Comparison of ENCODE assay signal across 9 mouse cellular contexts in the genomic region with DNA sequence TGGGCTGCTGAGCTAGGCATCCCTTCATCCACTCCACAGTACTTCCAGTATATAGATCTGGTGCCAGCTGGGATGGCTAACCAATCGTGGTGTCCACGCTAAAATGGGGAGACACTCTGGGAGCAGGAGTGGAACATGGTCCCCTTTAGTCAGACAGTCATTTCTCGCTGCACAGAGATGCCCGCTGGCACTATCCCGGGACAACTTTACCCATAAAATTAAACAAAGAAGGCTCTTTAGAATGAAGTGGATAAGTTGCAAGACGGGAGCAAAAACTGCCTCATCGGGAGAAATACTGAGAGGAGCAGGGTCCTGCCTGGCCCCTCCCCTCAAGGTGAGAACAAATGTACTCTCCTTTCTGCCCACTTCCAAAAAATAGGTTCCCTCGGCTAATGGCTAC. TPM values are rescaled to one million over a fixed set of nuclear protein-coding genes. Genes with fewer than 3 reads are reported as not detected.
DNase-seq lines count a peak whose midpoint lies in the region; ATAC-seq and TF ChIP-seq lines count a peak whose summit lies in the region.
"Had no signal": no experiment of that assay in that cellular context is flagged by ENCODE, and none has a peak within 500 bp of the region (broad histone marks: within the 10 kb centered on the region; RNA-seq: fewer than 3 reads in every experiment).

No protein-coding gene starts in this region.

- TF ChIP-seq CTCF in heart, postnatal 0 days (IDR thresholded peaks at IDR 0.05; ENCODE audit: low read depth): no peak
- no peak for TF ChIP-seq CTCF in bone marrow macrophage, adult 2 months (IDR thresholded peaks at IDR 0.05; ENCODE audit: low read depth, low read length)

- H3K9me3 ChIP-seq in heart, postnatal 0 days (replicated peaks; ENCODE audit: control insufficient read depth, low read length): no peaks in the 10 kb centered on the region
- no peaks in the 10 kb centered on the region for H3K9me3 ChIP-seq in hindbrain, embryonic 12.5 days (replicated peaks)
- no peaks in the 10 kb centered on the region for H3K9me3 ChIP-seq in midbrain, embryonic 13.5 days

- no peak for TF ChIP-seq POLR2A in bone marrow macrophage, adult 2 months (IDR thresholded peaks at IDR 0.05; ENCODE audit: borderline replicate concordance, low read depth, low read length)

- DNase-seq in heart, postnatal 0 days (ENCODE audit: low spot score): no peak
- DNase-seq in heart, postnatal 14 days: no peak
- no peak for DNase-seq in right cerebral cortex, postnatal 14 days
- no peak for DNase-seq in thymus, adult 18-20 months
- no peak for DNase-seq in thymus, postnatal 0 days (ENCODE audit: low spot score)

- H3K4me3 ChIP-seq in heart, postnatal 0 days (ENCODE audit: low read depth, low read length): peak overlapping the region; percentile 76
- H3K4me3 ChIP-seq in bone marrow macrophage, adult 2 months (ENCODE audit: insufficient read depth, low read length): peak overlapping the region; percentile 32
- peak overlapping the region; percentile 94 for H3K4me3 ChIP-seq in hindbrain, embryonic 12.5 days
- H3K4me3 ChIP-seq in midbrain, embryonic 13.5 days (replicated peaks): peak overlapping the region; percentile 94

- peak overlapping the region; percentile 100 for H3K4me2 ChIP-seq in heart, postnatal 0 days (ENCODE audit: low read depth, low read length)
- H3K4me2 ChIP-seq in hindbrain, embryonic 12.5 days (replicated peaks): peak overlapping the region; percentile 94
- H3K4me2 ChIP-seq in midbrain, embryonic 13.5 days (replicated peaks): peak overlapping the region; percentile 88

- no peaks in the 10 kb centered on the region for H3K4me1 ChIP-seq in heart, postnatal 0 days (ENCODE audit: control insufficient read depth, insufficient read depth)
- peaks cover 10% of the 10 kb centered on the region for H3K4me1 ChIP-seq in bone marrow macrophage, adult 2 months (ENCODE audit: control insufficient read depth, insufficient read depth, low read length)
- peaks cover 37% of the 10 kb centered on the region for H3K4me1 ChIP-seq in hindbrain, embryonic 12.5 days
- peaks cover 56% of the 10 kb centered on the region for H3K4me1 ChIP-seq in midbrain, embryonic 13.5 days (replicated peaks)

- H3K27ac ChIP-seq in heart, postnatal 0 days (ENCODE audit: low read depth): no peak overlapping the region
- no peak overlapping the region for H3K27ac ChIP-seq in bone marrow macrophage, adult 2 months (ENCODE audit: insufficient read depth, low read depth, low read length)
- H3K27ac ChIP-seq in hindbrain, embryonic 12.5 days: peak overlapping the region; percentile 97
- H3K27ac ChIP-seq in midbrain, embryonic 13.5 days: peak overlapping the region; percentile 98

- 11% methylated on average over 8 of the region's 8 CpGs for WGBS in heart, postnatal 0 days
- WGBS in hindbrain, embryonic 12.5 days: 6% methylated on average over 8 of the region's 8 CpGs
- 6% methylated on average over 8 of the region's 8 CpGs for WGBS in midbrain, embryonic 13.5 days

- H3K9ac ChIP-seq in heart, postnatal 0 days (replicated peaks; ENCODE audit: low read depth, low read length): no peak overlapping the region
- peak overlapping the region; percentile 99 for H3K9ac ChIP-seq in hindbrain, embryonic 12.5 days
- H3K9ac ChIP-seq in midbrain, embryonic 13.5 days (replicated peaks): peak overlapping the region; percentile 96

- peaks cover 17% of the 10 kb centered on the region for H3K27me3 ChIP-seq in heart, postnatal 0 days (ENCODE audit: control insufficient read depth, insufficient read depth, low read length)
- H3K27me3 ChIP-seq in hindbrain, embryonic 12.5 days: 0 out of 2 replicates have a peak, but pooled peaks cover 6% of the 10 kb centered on the region
- no peaks in the 10 kb centered on the region for H3K27me3 ChIP-seq in midbrain, embryonic 13.5 days
- H3K27me3 ChIP-seq: Patski had no signal

- intact Hi-C loops in heart, postnatal 14 days (cut with DNase I): no loop called here

- ATAC-seq in heart, postnatal 0 days (ENCODE audit: insufficient read depth, low read depth): no peak
- no peak for ATAC-seq in hindbrain, embryonic 12.5 days (ENCODE audit: low FRiP score)
- no peak for ATAC-seq in midbrain, embryonic 13.5 days

- no peaks in the 10 kb centered on the region for H3K36me3 ChIP-seq in heart, postnatal 0 days (replicated peaks; ENCODE audit: control insufficient read depth, insufficient read depth, low read length)
- H3K36me3 ChIP-seq in hindbrain, embryonic 12.5 days: peaks cover 31% of the 10 kb centered on the region
- peaks cover 39% of the 10 kb centered on the region for H3K36me3 ChIP-seq in midbrain, embryonic 13.5 days

- no peak for TF ChIP-seq EP300 in heart, postnatal 0 days (IDR thresholded peaks at IDR 0.05; ENCODE audit: low read depth)

RNA-seq across cellular contexts. Expression of gene March9, which starts 1.3 kb away (rescaled TPM):
- 0.65 and 1.0 TPM in 2 replicates for total RNA-seq in heart, postnatal 0 days (2014; rRNA removed; ENCODE audit: low replicate concordance)
- polyA plus RNA-seq in heart, postnatal 0 days (2015; fragmentation: Nextera tagmentation; extraction: Ambion mirVana): 0.14 TPM in 2 replicates
- 1 to 10 TPM; 1.6 TPM for total RNA-seq in heart, postnatal 14 days (2021)
- 1.2 and 1.7 TPM in 2 replicates for polyA plus RNA-seq in bone marrow macrophage, adult 2 months (2012; ENCODE audit: insufficient read depth, insufficient read length, missing spikeins)
- polyA plus RNA-seq in hindbrain, embryonic 12.5 days (2016; fragmentation: Nextera tagmentation; extraction: Ambion mirVana): 5.4 and 6.1 TPM in 2 replicates
- polyA plus RNA-seq in midbrain, embryonic 13.5 days (2015; fragmentation: Nextera tagmentation; extraction: Ambion mirVana): 5.6 and 6.4 TPM in 2 replicates
- 0.30 and 0.52 TPM in 2 replicates for polyA plus RNA-seq in thymus, postnatal 0 days (2015; fragmentation: Nextera tagmentation; extraction: Ambion mirVana)

RNA-seq across cellular contexts. Expression of gene Cdk4, which starts 4.6 kb away (rescaled TPM):
- 457 and 539 TPM in 2 replicates for total RNA-seq in heart, postnatal 0 days (2014; rRNA removed; ENCODE audit: low replicate concordance)
- 382 and 392 TPM in 2 replicates for polyA plus RNA-seq in heart, postnatal 0 days (2015; fragmentation: Nextera tagmentation; extraction: Ambion mirVana)
- total RNA-seq in heart, postnatal 14 days (2021): 100 to 1,000 TPM in 1 of 2 experiments, 10 to 100 TPM in 1; 92.4 to 113 TPM
- polyA plus RNA-seq in bone marrow macrophage, adult 2 months (2012; ENCODE audit: insufficient read depth, insufficient read length, missing spikeins): 161 and 187 TPM in 2 replicates
- 1,725 and 1,814 TPM in 2 replicates for polyA plus RNA-seq in hindbrain, embryonic 12.5 days (2016; fragmentation: Nextera tagmentation; extraction: Ambion mirVana)
- 1,636 and 1,639 TPM in 2 replicates for polyA plus RNA-seq in midbrain, embryonic 13.5 days (2015; fragmentation: Nextera tagmentation; extraction: Ambion mirVana)
- 889 and 1,028 TPM in 2 replicates for polyA plus RNA-seq in thymus, postnatal 0 days (2015; fragmentation: Nextera tagmentation; extraction: Ambion mirVana)

RNA-seq across cellular contexts. Expression of gene Cyp27b1, which starts 10.7 kb away (rescaled TPM):
- not detected in 2 replicates for total RNA-seq in heart, postnatal 0 days (2014; rRNA removed; ENCODE audit: low replicate concordance)
- 0.04 and 0.08 TPM in 2 replicates for polyA plus RNA-seq in heart, postnatal 0 days (2015; fragmentation: Nextera tagmentation; extraction: Ambion mirVana)
- under 1 TPM; 0.27 to 0.50 TPM for total RNA-seq in heart, postnatal 14 days (2021)
- polyA plus RNA-seq in bone marrow macrophage, adult 2 months (2012; ENCODE audit: insufficient read depth, insufficient read length, missing spikeins): not detected in 2 replicates
- 0.25 TPM in 1 of 2 replicates, not detected in the other for polyA plus RNA-seq in hindbrain, embryonic 12.5 days (2016; fragmentation: Nextera tagmentation; extraction: Ambion mirVana)
- polyA plus RNA-seq in midbrain, embryonic 13.5 days (2015; fragmentation: Nextera tagmentation; extraction: Ambion mirVana): 0.08 and 0.14 TPM in 2 replicates
- 0.05 and 0.09 TPM in 2 replicates for polyA plus RNA-seq in thymus, postnatal 0 days (2015; fragmentation: Nextera tagmentation; extraction: Ambion mirVana)

RNA-seq across cellular contexts. Expression of gene Tspan31, which starts 11.4 kb away (rescaled TPM):
- 104 and 117 TPM in 2 replicates for total RNA-seq in heart, postnatal 0 days (2014; rRNA removed; ENCODE audit: low replicate concordance)
- 73.5 and 79.9 TPM in 2 replicates for polyA plus RNA-seq in heart, postnatal 0 days (2015; fragmentation: Nextera tagmentation; extraction: Ambion mirVana)
- total RNA-seq in heart, postnatal 14 days (2021): 10 to 100 TPM; 47.3 to 50.0 TPM
- polyA plus RNA-seq in bone marrow macrophage, adult 2 months (2012; ENCODE audit: insufficient read depth, insufficient read length, missing spikeins): 116 and 126 TPM in 2 replicates
- 141 and 148 TPM in 2 replicates for polyA plus RNA-seq in hindbrain, embryonic 12.5 days (2016; fragmentation: Nextera tagmentation; extraction: Ambion mirVana)
- polyA plus RNA-seq in midbrain, embryonic 13.5 days (2015; fragmentation: Nextera tagmentation; extraction: Ambion mirVana): 136 and 138 TPM in 2 replicates
- 49.9 and 60.5 TPM in 2 replicates for polyA plus RNA-seq in thymus, postnatal 0 days (2015; fragmentation: Nextera tagmentation; extraction: Ambion mirVana)

RNA-seq across cellular contexts. Expression of gene Agap2, which starts 16.4 kb away (rescaled TPM):
- 1.4 and 1.7 TPM in 2 replicates for total RNA-seq in heart, postnatal 0 days (2014; rRNA removed; ENCODE audit: low replicate concordance)
- polyA plus RNA-seq in heart, postnatal 0 days (2015; fragmentation: Nextera tagmentation; extraction: Ambion mirVana): 0.15 and 0.29 TPM in 2 replicates
- total RNA-seq in heart, postnatal 14 days (2021): 10 to 100 TPM; 12.2 to 12.3 TPM
- polyA plus RNA-seq in bone marrow macrophage, adult 2 months (2012; ENCODE audit: insufficient read depth, insufficient read length, missing spikeins): 0.85 and 2.0 TPM in 2 replicates
- 1.7 and 2.0 TPM in 2 replicates for polyA plus RNA-seq in hindbrain, embryonic 12.5 days (2016; fragmentation: Nextera tagmentation; extraction: Ambion mirVana)
- polyA plus RNA-seq in midbrain, embryonic 13.5 days (2015; fragmentation: Nextera tagmentation; extraction: Ambion mirVana): 2.8 and 3.3 TPM in 2 replicates
- polyA plus RNA-seq in thymus, postnatal 0 days (2015; fragmentation: Nextera tagmentation; extraction: Ambion mirVana): 12.3 and 13.5 TPM in 2 replicates

Comparison
In these comparisons a context has a peak if more than half of its experiments do, and no peak if none do; other contexts are left out.
1. H3K27ac ChIP-seq: peak in hindbrain, embryonic 12.5 days (single experiment) and midbrain, embryonic 13.5 days (single experiment); none in heart, postnatal 0 days (single experiment) and bone marrow macrophage, adult 2 months (single experiment).
2. H3K4me3 ChIP-seq: peak in every context shown above with its lines; median percentile 94 in hindbrain, embryonic 12.5 days; 94 in midbrain, embryonic 13.5 days; 76 in heart, postnatal 0 days; 32 in bone marrow macrophage, adult 2 months.
3. Peak in every context shown above with its lines, with median percentiles within 50 percentile points of each other: H3K4me2 ChIP-seq.